Mouse (Mus musculus) right cerebral cortex, adult 2 months (tissue): ENCODE data around the gene Cdc45.

Experiments used
- DNase-seq, 2 experiments: peaks; one replicate each; pipeline ENCODE4 v3.0.0; 2021 to 2022; ENCODE audit warnings: low spot score in 2 of 2

The Cdc45 gene

DNA sequence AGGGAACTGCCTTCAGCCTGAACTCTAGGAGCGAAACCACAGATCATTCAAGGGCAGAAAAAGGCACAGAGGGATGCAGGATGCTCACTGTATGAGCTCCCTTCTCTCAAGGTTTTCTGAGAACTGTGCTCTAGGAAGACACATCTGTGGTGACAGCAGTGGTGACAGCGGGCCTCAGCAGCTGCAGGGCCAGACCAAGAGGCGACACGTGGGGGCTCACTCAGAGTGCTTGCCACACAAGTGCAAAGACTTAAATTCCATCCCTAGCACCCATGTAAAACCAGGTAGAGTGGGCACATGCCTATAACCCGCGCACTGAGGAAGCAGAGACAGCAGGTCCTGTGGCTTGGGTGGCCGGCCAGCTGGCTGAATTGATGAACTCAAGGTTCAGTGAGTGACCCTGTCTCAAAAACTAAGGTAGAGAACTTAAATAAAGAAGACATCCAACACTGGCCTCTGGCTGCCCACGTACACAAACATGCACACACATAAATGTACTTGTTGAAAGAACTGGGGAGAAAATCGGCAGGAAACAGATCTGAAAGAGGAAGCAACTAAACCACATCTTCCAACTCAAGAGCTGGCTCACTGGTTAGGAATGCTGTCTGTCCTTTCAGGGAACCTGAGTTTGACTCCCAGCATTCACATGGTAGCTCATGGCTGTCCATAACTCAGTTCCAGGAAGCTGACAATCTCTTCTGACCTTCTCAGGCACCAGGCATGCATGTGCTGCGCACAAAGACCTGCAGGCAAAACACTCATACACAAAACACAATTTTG is 23.0 kb downstream of the Cdc45 start:
- no peak for DNase-seq

DNA sequence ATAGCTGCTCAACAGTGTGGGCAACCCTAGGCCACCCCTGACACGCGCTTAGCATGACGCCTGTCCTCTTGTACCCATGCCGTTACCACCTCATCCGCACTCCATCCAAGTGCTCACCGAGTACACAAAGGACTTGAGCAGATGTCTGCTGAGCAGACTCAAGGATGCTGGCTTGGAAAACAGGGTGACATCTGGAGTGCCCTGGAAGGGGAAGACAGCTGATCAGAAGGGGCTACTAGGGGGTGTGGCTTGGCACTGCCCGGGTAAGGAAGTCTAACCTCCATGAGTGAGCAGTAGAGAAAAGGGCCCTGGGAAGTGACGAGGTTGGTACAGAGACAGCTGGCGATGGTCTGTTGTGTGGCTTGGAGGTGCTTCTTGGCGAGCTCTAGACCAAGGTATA is 25.1 kb downstream of the Cdc45 start:
- DNase-seq = no peak

DNA sequence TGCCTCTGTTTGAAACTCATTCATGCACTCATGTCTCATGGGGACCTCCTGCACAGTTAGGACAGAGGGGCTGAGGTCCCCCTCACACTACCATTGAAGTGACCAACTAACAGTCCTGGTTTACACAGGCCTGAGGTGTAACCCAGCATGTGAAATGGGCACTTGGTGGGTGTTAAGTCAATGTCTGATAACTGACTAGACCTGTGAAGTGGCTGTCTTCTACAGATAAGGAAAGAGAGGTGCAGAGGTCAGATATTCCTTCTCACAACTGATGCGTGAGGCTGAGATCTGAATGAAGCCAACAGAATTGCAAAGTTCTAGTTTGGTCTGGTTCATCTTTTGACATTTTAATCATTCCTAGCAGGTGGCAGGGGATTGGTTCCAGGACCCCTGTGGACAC is 26.3 kb downstream of the Cdc45 start:
- DNase-seq = no peak

DNA sequence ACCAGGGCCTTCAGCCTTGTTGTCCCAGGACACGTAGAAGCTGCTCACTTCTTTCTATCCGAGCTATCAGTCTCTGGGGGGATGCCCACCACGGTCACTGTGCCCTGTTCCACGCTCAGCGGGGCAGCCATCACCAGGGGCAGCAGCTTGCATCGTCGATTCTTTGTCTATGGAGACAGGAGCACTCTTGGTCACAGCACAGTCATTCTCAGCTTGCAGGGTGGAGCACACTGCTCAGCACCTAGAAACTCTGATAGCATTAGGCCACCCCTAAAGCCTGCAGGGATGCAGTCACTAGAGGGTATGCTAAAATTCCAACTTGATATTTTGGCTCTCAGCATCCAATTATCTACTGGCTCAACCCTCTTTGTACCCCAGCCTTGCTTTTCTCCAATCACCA is 26.8 kb downstream of the Cdc45 start:
- DNase-seq = no peak

DNA sequence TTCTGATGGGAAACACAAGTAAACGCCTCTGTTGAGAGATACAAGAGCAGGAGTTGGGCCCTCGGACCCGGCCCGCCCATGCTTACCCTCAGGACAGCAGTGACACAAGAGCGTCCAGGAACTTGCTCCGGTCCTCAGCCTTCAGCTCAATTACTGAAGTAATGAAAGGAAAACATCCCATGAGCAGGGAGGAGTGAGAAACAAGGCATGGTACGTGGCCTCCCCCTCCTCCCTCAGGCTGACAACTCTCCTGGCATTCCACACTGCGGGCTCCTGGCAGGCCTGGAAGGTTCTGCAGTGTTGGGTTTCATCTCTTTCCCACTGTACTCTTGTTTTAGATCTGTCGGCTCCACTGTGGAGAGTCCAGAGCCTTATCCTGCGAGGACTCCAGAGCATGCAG is 30.0 kb downstream of the Cdc45 start:
- DNase-seq = no peak

DNA sequence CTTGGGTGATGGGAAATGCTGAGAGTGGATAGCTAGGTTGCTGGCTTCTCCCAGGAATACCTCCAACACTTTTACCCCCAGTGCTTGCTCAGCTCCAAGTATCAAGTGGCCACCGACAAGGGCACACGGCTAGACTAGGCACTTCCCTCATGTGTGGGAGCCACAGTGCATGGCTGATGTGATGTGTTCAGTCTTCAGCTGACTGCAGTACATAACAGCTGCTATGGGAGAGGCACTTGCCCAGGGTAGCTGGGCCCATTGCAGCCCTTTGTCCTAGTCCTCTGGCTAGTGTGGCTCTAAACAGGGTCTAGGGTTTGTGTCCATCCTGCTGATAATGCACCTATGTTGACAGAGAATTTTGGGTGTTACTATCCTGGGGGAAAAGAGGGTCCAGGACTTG is 33.3 kb downstream of the Cdc45 start:
- no peak for DNase-seq

DNA sequence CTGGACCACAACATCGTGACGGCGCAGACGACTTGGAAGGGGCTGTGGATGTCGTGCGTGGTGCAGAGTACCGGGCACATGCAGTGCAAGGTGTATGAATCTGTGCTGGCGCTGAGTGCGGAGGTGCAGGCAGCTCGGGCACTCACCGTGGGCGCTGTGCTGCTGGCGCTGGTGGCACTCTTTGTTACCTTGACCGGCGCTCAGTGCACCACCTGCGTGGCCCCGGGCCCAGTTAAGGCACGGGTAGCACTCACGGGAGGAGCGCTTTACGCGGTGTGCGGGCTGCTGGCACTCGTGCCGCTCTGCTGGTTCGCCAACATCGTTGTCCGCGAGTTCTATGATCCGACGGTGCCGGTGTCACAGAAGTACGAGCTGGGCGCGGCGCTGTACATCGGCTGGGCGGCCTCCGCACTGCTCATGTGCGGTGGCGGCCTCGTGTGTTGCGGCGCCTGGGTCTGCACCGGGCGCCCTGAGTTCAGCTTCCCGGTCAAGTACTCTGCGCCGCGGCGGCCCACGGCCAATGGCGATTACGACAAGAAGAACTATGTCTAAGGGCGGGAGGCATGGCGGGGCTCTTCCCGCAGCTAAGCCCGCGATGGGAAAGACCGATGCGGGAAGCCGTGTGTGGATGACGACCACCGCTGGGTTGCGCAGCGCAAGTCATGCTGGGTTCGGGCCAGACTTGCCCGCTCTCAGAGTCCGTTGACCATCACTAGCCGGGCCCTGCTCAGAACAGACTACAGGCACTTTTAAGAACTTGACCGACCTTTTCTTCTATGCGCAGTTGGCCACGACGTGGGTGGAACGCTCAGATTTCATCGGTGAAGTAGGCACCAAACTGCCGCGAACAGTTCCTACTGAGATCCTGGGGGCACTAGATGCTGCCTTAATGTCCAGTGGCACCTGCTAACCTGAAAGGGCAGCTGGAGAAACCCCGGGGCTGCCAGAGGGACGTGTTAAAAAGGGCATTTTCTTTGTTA is 34.4 kb downstream of the Cdc45 start:
- DNase-seq = peak in 1 of 2 experiments; percentile 12

DNA sequence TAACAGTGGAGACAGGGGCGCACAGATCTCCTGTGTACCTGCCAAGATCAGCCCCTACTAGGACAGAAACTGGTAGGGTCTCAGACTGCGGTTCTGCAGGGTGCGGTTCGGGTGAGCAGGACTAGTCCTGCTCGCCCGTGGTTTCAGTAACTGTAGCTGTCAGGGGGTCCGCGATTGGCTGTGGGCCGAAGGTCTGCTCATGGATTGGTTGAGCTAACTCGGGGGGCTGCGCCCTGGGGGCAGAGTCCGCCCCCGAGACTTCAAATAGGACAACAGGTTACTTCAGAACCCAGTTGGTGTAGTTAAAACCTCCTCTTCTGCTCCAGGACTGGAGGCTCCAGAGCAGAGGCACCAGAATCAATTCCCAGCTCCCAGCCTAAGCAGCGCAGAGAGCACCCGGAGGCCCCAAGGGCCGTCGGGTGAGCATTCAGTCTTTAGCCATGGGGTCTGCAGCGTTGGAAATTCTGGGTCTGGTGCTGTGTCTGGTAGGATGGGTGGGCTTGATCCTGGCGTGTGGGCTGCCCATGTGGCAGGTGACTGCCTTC is 35.2 kb downstream of the Cdc45 start, which contains the start of gene Cldn5:
Gene Cldn5 (plus strand): TSS at position 292 of the 545 bp plus-strand sequence.
- no peak for DNase-seq

DNA sequence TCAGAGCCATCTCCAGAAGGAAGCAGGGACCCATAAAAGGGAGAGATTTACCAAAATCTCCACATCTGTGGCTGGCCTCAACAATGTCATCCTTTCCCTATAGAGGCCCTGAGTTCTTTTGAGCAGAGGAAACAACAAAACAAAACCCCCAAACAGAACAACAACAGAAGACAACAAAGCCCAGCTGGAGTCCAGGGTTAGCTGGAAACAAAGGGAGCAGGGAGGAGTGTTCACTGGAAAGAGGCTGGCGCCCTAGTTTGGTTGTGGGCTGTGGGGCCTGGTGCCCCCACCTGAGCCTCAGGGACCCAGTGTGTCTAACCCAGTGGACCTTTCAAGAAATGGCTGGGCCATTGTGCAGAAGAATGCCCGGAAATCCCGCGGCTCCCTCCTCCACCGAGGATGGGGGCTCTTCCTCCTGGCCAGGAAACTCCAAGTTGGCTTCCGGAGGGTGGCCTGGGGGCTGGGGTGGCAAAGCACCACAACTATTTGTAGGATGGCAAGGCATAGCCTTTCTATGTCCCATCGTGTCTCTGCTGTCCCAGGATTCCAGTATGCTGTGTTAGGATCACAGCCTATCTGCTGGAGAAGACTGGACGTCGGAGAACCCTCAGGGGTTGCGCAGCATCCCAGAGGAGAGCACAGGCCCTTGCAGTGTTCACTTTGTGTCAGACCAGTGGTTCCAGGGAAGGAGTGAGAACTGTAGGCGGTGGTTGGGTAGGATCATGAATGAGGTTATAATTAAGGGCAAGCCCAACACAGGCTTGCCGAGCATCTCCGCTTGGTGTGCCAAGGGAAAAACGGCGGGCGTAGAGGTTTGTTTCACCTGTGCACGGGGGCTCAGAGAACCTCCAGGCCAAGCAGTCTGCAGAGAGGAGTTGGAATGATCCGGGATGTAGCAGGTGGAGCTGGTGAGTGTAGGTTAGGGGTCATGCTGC is 35.9 kb downstream of the Cdc45 start:
- no peak for DNase-seq

DNA sequence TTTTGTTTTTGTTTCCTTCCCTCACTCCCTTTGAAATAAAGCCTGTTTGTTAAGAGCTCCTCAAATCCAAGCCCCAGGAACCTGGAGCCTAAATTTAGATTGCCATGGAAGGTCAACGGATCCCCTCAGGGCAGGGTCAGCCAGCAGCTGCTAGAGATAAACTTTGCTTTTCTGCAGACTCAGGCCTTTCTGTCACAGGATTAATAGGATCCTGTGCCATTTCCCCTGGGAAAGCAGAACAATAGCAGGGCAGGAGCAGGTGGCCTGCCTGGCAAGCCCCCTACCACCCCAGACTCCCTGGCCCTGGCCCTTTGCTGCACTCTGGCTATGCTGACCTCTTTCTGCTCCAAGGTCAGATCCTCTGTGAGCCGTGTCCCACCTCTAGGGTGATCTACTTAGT is 37.9 kb downstream of the Cdc45 start:
- no peak for DNase-seq

DNA sequence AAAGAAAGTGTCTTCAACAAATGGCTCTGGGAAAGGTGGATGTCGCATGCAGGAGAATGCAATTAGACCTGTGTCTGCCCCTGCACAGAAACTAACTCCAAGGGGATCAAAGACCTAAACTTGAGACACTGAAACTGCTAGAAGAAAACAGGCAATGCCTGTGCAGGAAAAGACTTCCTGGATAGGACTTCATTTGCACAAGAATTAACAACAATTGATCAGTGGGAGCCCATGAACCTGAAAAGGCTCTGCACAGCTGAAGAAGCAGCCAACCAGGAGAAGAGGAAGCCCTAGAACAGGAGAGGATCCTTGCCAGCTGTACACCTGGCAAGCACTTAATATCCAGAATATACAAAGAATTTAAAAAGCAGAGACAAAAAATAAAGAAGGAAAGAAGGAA is 42.3 kb downstream of the Cdc45 start:
- DNase-seq = no peak

DNA sequence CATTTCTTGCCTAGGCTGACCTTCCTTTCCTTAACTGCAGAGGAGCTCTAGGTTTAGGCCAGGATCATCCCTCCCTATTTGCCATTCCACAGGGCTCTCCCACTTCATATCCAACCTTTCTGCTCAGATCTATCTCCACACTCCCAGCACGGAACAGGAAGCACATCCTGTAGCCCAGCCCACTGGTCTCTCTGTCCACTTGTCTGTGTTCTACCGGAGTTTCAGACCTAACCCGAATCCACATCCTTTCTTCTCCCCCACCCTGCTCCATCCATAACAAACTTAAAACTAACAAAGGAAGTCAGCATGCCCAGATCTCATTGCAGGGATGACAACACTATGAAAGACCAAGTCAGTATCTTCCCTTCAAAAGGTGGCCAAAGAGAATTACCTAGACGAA is 45.4 kb downstream of the Cdc45 start:
- DNase-seq = no peak

DNA sequence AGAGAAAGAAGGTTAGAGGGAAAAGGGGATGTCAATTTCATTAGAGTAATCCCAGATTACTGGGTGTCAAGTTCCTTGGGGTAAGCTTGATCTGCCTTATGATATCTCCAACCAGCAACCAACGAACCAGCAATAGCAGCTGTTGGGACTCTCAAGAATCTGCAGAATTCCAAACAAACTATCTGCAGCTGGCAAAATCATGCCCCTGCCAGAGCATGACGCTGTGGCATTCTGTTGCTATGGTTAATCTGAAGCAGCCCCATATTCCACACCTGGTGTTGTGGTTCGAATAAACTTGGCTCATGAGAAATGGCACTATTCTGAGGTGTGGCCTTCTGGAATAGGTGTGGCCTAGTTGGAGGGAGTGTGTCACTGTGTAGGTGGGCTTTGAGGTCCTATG is 48.8 kb downstream of the Cdc45 start:
- no peak for DNase-seq

DNA sequence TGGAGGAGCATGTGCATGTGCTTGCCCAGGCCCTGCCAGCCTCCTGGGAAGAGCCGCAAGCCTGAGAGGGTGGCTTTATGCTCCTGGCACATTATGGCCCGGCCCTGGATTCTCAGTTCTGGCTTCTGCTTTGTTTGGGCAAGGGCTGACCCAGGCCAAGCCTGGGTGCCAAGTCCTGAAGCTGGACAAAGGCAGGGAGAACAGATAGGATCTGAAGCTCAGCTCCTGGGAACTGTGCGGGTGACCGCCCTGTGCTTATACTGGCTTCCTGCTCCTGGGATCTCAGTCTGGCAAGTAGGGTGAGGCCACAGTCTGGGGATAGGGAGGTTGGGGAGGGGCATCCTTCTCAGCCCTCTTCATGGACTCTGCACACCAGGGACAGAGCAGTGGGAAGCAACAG is 50.1 kb downstream of the Cdc45 start:
- no peak for DNase-seq

DNA sequence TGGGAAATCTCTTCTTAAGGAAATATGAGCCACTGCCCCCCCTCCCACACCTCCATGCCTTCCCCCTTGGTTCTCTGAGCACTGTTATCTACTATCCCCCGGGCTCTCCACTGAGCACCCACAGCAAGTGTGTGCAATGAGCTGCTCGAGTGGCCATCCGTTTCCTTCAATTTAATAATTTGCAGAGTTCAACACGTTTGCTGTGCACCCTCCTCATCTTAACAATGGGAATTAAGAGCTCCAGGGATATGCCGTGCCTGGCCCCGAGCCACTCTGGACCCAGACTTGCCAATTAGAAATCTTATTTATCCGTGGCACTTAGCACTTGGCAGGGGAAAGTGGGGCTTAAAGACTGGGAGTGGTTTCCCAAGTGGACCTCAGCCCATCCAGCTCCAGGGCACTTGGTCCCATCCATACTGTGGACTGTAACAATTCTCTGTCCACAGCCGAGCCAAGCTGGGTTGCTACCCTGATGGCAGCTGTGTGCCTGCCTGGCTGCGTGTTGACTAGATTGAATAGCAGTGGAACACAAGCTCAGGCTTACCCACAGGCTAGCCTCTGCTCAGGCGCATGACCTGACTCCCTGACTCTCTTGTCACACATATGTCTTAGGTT is 59.8 kb downstream of the Cdc45 start:
- no peak for DNase-seq

DNA sequence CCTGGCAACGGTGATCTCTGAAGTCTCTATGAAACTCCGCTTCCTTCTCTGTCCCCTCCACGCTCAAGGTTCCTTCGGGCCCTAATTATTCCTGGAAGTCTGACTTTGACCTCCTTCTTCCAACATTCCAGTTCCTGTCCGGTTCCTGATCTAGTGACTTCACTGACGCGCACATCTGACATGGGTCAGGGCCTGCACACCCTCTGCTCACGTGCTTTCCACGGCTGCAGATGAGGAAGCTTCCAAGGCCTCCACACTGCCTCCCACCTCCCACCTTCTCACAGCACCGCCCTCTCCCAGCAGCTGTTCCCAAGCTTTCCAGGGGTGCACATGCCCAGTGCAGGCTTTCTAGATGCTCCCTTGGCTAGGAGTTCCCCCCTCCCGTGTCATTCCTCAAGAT is 60.7 kb downstream of the Cdc45 start:
- no peak for DNase-seq

DNA sequence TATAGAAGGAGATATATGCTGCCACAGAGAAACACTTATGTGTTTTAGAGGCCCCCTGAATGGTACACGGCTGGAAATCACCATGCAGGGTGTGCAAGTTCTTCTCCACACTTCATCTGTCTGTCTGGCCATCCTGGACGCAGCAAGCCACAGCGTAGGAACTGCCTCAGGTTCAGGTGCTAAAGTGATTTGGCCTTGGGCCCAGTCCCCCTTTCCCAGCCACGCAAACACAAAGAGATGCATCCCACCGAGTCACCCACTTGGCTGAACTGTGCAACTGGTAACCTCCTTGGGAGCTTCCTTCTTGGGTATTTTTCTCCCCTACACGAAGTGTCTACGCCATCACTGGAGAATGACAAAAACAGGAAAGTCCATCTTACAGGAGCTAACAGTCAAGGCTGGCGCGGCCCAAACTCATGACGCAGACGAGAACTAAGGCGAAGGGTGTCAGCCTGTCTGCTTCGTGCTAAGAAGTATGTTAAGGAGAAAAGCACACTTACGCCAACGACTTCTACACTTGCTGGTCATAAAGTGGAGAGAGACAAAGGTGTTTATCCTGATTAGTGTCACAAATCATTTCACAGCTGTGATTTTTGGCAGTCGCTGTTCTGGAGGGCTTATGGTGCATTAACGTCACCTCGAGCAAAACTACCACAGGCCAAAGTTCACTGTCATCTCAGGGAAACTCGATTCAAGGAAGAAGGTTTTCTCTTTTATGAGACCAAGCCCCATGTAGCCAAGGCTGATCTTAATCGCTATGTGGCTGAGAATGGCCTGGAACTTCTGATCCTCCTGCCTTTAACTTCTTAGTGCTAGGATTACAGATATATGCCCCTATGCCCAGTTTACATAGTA is 65.3 kb downstream of the Cdc45 start:
- no peak for DNase-seq

DNA sequence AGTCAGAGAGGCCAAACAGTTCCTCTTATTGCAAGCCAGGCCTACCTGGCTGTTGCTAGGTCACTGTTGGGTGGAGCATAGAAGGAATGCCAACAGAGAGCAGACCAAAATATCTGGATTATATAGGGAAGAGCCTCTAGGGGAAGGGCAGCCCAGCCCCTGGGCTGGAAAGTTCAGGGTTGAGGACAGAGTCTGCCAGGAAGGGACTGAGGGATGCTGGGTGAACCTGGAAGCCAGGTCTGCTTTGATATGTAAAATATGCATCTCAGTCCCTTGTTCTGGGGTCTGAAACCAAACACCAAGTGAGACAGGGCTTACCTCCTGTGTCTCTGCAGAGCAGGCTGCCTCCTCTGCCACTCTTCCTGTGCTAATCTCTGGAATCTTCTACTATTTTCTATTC is 73.5 kb downstream of the Cdc45 start:
- DNase-seq = no peak

DNA sequence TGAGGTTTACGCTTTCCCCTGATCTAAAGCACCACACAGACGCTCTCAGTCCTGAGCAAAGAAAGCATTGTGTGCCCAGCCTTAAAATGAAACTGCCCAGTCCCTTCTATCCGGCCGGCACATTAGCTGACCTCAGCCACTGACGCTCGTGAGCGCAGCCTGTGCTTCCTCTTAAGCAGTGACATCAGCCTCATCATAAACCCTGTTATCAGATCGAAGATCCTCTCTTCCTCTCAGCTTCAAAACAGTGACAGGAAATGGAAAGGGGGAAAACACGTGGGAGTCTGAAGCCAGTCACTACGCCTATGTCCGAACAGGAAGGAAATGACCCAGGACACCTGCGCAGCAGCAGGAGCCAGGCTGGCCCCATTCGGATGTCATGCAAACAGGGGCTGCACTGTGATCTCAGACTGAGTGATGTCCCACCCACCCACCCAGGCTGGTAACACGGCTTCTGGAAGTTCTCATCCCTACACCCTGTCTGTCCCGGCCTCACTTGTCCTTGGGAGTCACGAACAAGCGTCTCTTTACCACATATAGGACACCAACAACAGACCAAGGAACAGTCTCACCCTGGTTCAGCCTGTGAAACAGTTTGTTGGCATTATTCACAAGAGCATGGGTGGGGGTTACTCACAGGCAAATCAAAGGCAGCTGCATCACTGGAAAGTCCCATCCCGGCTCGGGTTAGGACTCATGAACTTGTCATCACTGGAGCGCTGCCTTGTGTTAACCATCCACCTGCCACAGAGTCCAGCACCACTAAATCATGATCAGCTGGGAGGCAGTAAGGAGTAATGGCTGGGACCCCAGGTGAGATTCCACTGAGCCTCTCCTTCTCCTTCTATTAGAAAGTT is 78.5 kb downstream of the Cdc45 start:
- DNase-seq = peak in 1 of 2 experiments; percentile 4
